Mouse (Mus musculus): Measurements from ENCODE around the gene Olfr1451. TPM values are rescaled to one million over a fixed set of nuclear protein-coding genes. Genes with fewer than 3 reads are reported as not detected.
"Not testable (repeated sequence)": the region's sequence is repeated elsewhere in the genome, so short reads cannot be mapped to it uniquely, and the experiment has no call there.

The Olfr1451 gene
- not detected in 2 replicates for total RNA-seq (2017)

DNA sequence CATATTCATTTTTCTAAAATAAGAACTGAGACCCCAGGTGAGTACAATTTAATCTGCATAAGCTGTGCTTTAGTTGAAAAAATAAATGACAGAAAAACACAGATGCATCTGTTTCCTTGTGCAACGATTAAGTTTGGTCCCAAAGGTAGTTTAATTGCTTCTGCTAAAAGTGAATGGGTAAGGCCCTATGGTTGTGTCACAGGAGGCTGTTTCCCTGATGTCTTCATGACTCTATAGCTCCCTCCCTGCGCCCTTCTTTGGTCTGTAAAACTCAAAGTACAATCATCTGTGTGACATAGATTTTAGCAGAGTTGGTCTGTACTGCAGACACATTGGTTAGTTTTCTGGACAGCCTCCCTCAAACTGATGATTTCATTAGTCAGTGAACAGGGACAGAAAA, at the start of gene Olfr1451:
Gene Olfr1451 (plus strand): TSS at position 301 of the 400 bp plus-strand sequence.
- ATAC-seq (ENCODE audit: extremely low read depth, insufficient number of reproducible peaks, low FRiP score, poor library complexity, severe bottlenecking): no peak

DNA sequence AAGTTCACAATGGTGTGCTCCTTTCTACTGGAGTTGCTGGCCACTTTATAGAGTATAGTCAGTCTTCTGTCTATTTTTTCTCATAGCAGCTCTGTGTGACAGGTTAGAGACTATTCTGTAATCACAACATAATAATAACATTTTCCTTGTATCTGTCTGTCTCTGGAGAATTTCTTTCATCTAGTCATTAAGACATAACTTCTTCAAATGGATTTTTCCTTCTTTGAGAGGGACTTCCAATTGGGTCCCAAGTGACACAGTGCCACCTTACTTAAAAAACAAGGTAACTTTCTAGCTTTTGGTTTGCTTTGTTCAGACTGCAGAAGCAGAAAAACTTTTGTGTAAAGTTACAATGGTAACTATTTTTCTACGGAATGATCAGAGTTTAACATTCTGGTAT, 44.9 kb upstream of the Olfr1451 start, which contains the start of gene Olfr1450:
Gene Olfr1450 (plus strand): TSS at position 301 of the 400 bp plus-strand sequence.
- ATAC-seq (ENCODE audit: extremely low read depth, insufficient number of reproducible peaks, low FRiP score, poor library complexity, severe bottlenecking): no peak

DNA sequence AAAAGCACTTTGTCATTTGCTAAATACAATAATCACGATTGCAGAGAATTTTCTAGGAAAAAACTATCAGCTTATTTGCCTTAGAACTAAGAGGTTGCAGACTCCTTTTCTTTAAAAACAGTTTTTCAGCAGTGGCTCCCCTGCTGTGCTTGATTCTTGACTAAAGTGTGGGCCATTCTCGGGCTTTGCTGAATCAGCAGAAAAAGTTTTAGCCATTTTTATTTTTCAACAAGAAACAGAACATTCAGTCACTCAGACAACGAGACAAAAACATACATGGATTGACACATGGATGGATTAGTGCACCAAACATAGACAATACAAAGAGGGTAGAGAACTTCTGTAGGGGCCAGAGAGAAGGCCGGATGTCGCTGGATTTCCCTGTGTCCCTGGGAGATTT, 24.7 kb upstream of the Olfr1451 start:
- ATAC-seq (ENCODE audit: extremely low read depth, insufficient number of reproducible peaks, low FRiP score, poor library complexity, severe bottlenecking): not testable (repeated sequence)

DNA sequence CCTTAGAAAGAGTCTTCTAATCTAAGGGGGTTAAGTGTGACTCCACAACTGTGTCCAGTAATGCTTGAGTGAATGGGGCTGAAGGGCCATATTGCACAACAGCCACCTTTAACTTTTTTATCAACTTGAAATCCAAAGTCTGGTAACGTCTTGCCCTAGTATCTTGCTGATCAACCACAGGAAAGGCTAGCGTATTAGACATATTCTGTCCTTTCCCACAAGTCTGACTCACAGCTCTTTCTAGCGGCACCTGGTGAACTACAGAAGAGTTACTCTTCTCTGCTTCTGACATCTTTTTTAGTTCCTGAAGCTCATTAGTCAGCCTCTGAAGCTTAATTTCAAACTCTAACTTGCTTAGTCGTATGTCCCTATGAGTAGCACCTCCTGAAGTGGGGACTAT, 2.5 kb upstream of the Olfr1451 start:
- ATAC-seq (ENCODE audit: extremely low read depth, insufficient number of reproducible peaks, low FRiP score, poor library complexity, severe bottlenecking): not testable (repeated sequence)

DNA sequence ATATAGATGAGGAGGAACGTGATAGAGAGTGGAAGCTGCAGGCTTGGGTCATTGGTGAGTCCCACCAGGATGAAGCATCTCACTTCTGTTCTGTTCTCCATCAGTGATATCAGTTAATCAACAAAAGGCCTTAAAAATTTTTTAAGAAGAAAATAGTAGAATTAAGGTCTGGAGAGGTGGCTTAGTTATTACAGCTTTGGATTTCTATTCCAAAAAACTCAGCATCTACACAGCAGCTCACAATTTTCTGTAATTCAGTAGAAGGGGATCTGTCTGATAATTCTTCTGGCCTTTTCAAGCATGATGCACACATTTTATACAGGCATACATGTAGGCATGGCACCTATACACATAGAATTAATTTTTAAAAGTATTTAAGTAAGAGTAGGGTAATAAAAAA, 33.4 kb downstream of the Olfr1451 start, which contains the start of gene Olfr1453:
Gene Olfr1453 (minus strand): TSS at position 101 of the 400 bp plus-strand sequence.
- no peak for ATAC-seq (ENCODE audit: extremely low read depth, insufficient number of reproducible peaks, low FRiP score, poor library complexity, severe bottlenecking)

Other genes starting within 250 kb of the Olfr1451 start
- gene Cntf, start 229.4 kb upstream of the Olfr1451 start, total RNA-seq (2017): 1.4 and 2.2 TPM in 2 replicates
- gene Zfp91, start 198.9 kb upstream of the Olfr1451 start, total RNA-seq (2017): 74.2 and 77.0 TPM in 2 replicates
- 49.7 and 54.9 TPM in 2 replicates for gene Lpxn, start 198.8 kb upstream of the Olfr1451 start, total RNA-seq (2017)
- 1.5 and 1.9 TPM in 2 replicates for gene Gm5244, start 148.3 kb upstream of the Olfr1451 start, total RNA-seq (2017)
- gene Olfr1444, start 137.7 kb upstream of the Olfr1451 start, total RNA-seq (2017): 0.61 TPM in 1 of 2 replicates, not detected in the other
- not detected in 2 replicates for gene Olfr1445, start 111.2 kb upstream of the Olfr1451 start, total RNA-seq (2017)
- not detected in 2 replicates for gene Olfr1446, start 101.5 kb upstream of the Olfr1451 start, total RNA-seq (2017)
- gene Olfr1447, start 91.3 kb upstream of the Olfr1451 start, total RNA-seq (2017): not detected in 2 replicates
- not detected in 2 replicates for gene Olfr1448, start 70.6 kb upstream of the Olfr1451 start, total RNA-seq (2017)
- gene Olfr1449, start 64.2 kb upstream of the Olfr1451 start, total RNA-seq (2017): 0.81 TPM in 1 of 2 replicates, not detected in the other
- 0.49 TPM in 1 of 2 replicates, not detected in the other for gene Olfr1450, start 44.8 kb upstream of the Olfr1451 start, total RNA-seq (2017)
- gene Olfr1453, start 33.3 kb downstream of the Olfr1451 start, total RNA-seq (2017): not detected in 2 replicates
- not detected in 2 replicates for gene Olfr1454, start 65.6 kb downstream of the Olfr1451 start, total RNA-seq (2017)
- gene Olfr1457, start 102.9 kb downstream of the Olfr1451 start, total RNA-seq (2017): not detected in 2 replicates
- not detected in 2 replicates for gene Olfr1458, start 111.8 kb downstream of the Olfr1451 start, total RNA-seq (2017)
- gene Olfr1459, start 154.5 kb downstream of the Olfr1451 start, total RNA-seq (2017): 0.12 TPM in 1 of 2 replicates, not detected in the other
- not detected in 2 replicates for gene Olfr1461, start 168.0 kb downstream of the Olfr1451 start, total RNA-seq (2017)
- not detected in 2 replicates for gene Olfr1462, start 190.7 kb downstream of the Olfr1451 start, total RNA-seq (2017)
- not detected in 2 replicates for gene Olfr1463, start 236.3 kb downstream of the Olfr1451 start, total RNA-seq (2017)